Mouse (Mus musculus): ENCODE results near the gene Camk2g.

Camk2g gene

DNA sequence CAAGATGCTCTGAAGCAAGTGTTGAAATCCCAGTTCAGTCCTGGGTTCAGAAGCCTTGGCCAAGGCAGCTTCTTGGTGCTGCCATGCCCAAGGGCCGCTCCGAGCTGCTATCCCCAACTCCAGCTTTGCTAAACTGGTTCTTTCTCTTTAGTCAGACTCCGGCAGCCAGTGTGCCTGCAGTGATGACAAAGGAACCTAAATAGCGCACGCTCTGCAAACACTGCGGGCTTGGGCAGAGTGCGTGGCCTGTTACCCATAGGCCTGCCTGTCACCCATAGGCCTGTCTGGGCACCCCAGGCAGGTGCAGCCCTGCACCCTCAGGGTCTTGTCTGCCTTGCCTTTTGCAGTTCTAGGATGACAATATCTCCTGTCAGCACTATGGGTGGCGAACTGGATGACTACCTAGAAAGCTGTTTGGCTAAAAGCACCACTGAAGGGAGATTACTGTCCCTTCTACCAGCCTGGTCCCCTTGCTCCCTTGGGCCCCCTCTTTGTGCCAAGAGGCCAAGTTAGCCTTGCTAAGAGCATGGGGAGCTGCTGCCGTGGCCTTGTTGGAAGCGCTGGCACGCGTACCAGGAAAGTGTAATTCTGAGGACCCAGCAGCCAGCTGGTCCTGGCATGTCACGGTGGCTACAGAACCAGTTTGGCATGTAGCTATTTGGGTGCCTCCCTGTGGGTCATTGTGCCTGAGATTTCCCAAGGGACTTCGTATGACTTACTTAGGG, 12.4 kb upstream of the Camk2g start:
- peak; percentile 63 to 79 for DNase-seq (ENCODE audit: low spot score in 2 of 2)

DNA sequence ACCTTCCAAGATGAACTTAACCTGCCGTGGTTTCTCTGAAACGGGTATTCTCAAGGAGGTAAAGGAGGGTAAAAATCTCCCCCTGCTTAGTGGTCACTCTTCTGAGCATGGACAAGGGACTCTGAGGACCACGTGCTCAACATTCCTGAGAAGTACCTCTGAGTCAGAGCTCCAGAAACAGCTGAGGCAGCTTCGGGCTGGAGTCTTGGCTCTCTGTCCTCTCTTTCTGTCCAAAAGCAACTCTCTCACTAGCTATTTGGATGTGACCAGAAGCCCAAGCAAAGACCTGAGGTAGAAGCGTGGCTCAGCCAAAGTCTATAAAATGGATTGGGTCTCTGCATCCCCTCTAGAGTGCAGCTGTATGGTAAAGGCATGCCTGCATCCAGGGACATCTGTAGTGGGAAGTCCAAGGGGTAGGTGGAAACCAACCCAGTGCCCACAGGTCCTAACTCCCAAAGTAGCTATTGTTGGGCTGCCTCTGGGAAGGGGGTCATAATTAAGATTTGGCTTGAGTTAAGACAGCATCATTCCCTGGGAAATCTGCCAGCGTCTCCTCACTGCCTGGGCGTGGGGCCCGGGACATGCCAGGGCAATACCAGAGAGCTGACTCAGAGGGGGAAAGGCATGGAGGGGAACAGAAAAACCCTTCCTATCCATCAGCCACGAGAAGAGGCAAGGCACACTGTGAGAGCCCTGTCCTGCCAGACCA, 11.2 kb upstream of the Camk2g start:
- peak; percentile 86 to 89 for DNase-seq (ENCODE audit: low spot score in 2 of 2)

DNA sequence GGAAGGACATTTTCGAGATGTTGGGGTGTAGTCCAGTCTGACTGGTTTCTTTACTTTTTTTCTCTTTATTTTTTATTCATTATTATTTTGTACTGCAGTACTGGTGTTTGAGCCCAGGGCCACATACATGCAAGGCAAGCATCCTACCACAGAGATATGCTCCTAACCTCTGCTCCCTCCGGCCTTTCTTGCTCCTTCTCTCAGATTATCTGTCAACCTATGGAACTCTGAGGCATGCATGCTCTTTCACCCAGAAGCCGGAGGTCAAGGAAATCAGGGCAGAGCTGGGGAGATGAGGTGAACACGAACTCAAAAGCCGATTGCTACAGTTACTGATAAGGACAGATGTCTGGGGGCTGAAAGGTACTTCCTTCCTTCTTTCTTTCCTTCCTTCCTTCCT, 10.6 kb upstream of the Camk2g start:
- no peak for DNase-seq (ENCODE audit: low spot score in 2 of 2)

DNA sequence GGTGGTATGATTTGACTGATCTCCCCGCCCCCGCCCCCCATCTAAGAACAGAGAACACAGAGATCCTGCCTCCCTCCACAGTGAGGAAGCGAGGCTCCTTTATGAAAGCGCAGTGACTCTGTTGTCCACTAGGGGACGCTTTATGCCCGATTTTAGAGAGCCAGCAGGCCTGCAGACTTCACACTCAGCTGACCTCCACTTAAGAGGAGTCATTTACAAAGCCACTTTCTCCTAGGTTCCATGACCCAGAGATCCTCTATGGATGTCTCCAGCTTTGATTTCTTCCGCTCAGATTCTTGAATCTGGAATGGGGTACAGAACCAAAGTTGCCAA, 9.7 kb upstream of the Camk2g start:
- peak; percentile 76 to 81 for DNase-seq (ENCODE audit: low spot score in 2 of 2)

DNA sequence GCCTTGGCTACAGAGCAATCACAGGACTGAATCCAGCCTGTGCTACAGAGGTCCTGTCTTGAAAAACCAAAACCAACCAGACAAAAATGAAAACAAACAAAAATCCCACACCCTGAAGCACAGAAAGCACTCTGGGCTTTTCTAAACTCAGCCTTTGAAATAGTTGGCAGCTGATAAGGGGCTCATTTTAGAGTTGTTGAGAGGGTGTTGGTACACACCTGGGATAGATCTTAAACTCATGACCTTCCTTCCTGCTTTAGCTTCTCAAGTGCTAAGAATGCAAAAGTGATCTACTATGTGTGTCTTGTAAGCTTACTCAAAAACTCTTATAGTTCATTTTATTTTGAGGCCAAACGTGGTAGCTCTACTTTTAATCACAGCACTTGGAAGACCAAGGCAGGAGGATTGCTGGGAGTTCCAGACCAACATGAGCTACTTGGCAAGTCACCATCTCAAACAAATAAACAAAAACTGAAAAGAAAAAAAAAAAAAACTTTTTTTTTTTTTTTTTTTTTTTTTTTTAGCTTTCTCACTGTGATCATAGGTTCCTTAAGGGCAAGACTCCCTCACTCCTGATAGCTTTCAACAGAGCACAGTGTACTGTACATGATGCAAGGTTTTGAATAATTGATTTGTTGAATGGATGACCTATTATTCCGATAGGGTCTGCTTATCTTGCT, 9.2 kb upstream of the Camk2g start:
- DNase-seq (ENCODE audit: low spot score in 2 of 2), result no peak

DNA sequence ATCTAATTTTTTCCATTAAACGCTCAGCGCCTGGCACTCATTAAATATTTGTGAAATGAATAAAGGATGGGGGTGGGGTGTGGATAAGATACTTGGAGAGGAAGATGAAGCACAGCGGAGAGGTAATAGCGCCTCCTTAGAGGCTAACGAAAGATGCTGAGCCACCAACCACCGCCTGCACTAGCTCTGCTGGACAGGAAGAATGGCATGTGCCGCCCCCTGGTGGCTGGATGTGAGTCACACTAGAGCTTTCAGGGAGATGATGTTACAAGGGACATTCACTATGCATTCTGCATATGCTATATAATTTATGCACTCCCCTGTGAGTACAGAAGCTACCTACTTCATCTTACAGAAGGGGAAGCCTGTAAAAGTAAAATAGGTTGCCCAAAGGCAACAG, 4.9 kb upstream of the Camk2g start:
- DNase-seq (ENCODE audit: low spot score in 2 of 2), result peak; percentile 87 to 91

DNA sequence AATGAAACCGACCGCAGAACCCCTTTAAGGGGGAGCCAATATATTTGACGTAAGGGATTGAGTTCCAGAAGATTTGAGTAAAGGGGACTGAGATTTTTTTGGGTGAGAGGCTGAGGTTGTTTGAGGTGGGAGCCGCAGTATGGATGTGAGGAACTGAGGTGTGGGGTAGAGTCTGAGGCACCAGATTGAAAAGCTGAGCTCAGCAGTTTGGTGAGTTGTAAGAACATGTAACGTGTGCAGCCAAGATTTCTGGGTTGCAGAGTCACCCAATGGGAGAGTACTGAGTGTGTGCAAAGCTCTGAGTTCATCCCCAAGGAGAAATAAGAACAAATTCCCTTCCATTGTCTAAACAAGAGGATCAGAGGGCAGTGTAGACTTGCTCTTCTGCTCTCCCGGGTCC, 4.4 kb upstream of the Camk2g start:
- DNase-seq (ENCODE audit: low spot score in 2 of 2), result no peak

DNA sequence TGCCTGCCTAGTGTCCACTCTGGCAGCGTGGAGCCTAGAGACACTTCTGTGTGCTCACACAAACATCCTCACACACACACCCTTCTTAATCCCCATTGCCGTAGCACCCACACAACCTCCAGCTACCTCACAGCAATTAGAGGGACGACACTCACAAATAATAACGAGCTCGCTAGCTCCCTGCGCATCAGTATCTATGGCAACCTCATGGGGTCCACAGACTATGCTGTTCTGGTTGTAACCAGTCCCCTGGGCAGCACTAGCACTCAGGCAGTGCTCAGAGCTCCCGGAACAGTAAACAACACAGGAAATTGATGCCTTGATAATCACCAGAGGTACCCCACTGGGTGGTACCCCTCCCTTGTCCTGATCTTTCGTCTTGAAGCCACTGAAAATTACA, 2.8 kb upstream of the Camk2g start:
- DNase-seq (ENCODE audit: low spot score in 2 of 2), result no peak

DNA sequence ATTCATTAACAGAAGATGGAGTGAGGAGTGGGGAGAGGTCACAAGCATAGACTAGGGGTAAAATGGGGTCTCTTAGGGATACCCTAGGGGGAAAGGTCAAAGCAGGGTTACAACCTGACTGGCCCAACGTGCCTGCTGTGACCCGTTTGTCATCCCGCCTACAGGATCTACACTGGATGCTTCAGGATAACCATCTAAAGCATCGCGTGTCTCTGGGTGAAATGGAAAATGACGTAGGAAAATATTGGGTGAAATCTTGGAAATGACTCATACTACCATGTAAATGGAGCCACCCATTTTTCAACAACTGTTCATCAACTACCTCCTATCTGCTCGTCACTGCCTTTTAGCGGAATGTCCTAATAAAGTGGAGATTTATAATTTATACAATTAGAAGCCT, 2.3 kb upstream of the Camk2g start:
- no peak for DNase-seq (ENCODE audit: low spot score in 2 of 2)

DNA sequence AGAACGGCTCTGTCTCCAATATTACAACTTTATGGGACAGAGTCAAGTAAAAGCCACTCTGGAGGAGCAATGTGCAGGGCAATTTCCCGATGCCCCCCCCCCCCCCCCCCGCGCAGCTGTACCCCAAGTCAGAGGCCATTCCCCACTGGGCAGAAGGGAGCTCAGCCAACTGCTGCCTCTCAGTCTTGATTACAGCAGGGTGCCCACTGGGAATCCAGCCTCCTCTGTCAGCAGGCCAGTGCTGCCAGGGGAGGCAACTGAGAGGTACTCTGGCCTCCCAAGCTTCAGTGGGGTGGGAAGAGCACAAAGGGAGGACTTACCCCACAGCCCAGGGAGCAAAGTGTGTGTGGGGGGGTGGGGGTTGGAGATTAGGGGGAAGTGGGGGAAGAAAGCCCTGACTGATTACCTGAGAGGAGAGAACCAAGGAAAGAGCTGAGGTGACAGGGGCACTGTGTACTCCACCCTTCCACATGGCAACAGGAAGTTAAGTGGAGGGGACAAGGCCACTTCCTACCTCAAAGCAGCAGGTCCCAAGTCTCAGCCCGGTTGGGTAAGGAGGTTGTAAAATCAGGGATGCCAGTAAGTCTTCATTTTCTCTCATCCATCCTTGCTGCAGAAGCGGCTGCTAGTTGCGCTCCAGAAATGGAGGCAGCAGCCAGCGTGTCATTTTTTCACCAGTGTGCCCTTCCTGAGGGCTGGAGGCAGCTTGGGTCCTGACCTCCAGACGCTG, 1.7 kb upstream of the Camk2g start:
- no peak for DNase-seq (ENCODE audit: low spot score in 2 of 2)

DNA sequence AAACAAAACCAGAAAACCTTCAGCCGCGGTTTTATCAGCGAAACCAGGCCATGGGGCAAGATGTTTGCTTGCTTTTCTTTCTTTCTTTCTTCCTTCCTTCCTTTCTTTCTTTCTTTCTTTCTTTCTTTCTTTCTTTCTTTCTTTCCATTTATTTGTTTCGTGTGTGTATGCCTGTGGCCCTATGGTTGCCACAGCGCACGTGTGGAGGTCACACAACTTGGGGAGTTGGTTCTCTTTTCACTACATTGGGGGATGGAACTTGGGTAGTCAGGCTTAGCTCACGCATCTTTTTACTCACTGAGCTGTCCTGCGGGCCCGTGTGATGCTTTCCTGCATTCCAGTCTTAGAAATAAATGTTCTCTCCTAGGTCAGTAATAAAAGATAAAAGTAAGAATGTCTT, 701 bp upstream of the Camk2g start:
- DNase-seq (ENCODE audit: low spot score in 2 of 2), result no peak

DNA sequence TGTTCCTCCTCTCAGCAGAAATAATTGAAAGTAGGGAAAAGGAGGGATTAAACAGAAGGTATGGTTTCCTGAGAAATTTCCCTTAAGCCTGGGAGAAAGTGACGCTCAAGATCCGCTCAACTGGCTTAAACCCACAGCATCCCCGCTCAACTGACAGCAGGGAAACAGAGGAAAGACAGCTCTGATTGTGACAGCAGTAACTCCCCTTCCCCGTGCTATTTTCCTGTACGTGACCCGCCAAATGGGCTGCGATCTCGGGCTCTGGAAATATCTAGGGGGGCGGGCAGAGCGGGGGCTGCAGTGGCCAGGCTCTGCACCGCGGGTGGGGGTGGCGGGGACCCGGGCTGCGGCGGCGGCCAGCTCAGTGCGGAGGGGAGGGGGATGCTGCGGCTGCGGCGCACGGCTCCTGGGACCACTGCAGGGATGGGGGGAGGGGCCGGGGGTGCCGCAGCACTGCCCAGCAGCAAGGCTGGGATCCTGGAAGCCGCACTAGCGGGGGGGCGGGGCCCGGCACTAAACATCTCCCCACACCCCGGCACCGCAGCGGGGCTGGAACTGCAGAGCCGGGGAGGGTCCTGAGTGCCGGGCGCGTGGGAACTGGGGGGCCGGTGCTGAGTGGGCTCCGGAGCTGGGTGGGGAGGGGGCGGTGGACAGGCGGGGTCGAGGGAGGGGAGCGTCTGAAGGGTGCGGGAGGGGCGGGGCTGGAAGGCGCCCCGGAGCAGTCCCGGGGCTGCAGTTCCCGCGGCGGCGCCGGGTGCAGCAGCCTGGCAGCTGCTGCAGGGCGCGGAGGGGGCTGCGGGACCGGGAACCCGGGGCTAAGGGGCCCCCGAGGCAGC, 748 bp downstream of the Camk2g start:
- no peak for DNase-seq (ENCODE audit: low spot score in 2 of 2)

DNA sequence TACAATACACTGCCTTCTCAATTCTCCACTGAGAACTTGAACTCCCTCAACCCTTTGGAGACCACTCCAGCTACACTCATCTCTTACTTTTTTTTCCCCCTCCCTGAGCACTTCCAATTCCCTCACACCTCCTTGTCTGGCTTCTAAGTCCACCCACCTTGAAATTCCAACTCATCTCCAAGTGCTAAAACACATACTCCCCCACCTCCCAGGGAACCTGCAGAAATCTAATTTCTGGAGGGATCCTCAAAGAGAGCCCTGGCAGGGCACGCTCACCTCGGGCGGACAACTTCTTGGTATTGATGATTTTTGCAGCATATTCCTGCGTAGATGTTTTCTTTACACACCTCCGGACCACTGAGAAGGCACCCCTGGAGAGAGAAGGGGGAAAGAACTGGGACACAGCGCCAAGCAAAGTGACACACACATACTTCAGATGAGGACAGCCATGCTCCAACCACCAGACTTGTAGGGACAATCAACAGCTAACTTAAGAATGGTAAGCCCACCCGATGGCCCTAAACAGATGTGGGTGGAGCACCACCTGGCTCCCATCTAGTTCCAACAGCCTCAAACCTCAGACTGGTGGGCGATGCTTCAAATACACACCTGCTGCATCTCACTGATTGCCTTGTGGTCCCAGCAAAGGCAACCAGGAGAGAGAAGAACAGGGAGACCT, 1.5 kb downstream of the Camk2g start:
- no peak for DNase-seq (ENCODE audit: low spot score in 2 of 2)

DNA sequence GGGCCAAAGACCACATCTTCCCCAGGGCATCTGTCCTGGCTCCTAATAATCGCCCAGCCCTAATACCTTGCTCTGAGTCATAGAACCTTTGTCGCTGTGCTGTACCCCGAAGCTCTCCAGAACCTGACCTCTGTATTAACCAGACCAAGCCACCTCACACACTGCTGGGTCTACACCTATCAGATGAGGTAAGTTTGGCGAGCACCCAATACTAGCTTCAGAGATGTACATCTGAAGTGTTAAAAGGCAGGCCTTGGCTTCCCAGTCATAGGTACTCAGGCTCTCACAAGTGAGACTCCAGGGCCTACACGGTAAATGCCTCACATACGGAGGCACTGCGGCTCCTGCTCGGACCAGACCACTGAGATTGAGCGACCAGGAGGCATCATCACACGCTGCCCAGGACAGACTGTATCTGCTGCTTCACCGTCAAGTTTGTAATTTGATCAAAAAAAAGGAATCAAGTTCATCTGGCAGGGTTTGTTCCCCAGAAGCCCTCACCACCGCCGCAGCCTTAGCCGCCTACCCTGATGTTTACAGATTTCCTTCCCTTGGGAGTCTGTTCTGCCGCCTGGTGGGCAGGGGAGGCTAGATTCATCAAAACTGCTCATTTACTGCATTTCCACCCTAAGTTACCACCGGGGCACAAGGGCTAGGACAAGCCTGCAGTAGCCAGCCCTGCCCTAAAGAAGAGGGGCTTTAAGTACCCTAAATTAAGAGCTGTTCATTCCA, 2.2 kb downstream of the Camk2g start:
- no peak for DNase-seq (ENCODE audit: low spot score in 2 of 2)

DNA sequence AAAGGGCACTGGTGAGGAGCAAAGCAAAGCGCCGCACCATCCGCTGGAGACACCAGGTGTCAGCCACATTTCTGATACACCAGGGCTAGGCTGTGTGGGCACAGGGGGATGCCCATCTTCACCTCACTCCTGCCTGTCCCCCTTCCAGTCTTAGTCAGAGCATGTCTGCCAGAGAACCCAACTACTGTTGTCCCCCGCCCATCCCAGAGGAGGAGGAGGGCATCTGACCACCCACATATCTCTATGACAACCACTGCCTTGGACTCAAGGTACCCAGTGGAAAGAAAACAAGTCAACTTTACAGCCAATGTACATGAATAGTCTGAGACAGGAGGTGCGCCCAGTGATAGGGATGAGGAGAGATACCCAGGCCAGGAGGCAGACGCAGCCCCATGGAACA, 2.9 kb downstream of the Camk2g start:
- no peak for DNase-seq (ENCODE audit: low spot score in 2 of 2)

DNA sequence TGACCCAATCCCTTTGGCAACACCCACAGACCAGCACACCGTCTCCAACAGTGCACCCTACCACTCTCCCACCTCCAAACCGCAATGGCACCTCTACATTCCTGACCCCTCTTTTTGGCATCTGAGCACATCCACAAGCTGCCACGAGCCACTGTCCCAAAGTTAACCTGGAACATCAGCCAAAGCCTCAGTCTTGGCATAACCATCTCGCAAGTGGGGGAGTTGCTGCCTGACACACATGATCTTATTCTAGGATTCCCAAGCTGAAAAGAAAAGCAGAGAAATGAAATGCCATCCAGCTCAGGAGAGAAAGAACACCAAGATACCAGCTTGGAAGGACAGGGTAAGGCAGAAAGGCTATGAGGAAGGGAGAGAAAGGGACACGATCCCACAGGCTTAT, 3.4 kb downstream of the Camk2g start:
- DNase-seq (ENCODE audit: low spot score in 2 of 2), result no peak

DNA sequence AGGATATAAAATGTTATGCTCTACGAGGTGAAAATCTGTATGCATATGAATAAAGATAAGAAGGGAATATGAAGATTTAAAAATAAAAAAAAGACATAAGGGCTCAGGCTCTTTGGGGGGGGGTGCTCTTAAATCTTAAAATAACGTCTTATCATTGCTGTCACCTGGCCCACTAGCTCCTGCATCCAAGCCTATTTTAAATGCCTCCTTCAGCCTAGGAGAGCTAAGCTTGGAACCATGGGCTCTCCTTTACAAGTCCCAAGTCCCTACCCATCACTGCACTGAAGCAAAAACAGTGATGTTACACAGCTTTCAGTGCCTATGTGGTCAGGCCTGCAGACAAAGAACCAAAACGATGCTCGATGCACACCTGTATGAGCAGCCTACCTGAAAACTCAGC, 4.3 kb downstream of the Camk2g start:
- no peak for DNase-seq (ENCODE audit: low spot score in 2 of 2)

DNA sequence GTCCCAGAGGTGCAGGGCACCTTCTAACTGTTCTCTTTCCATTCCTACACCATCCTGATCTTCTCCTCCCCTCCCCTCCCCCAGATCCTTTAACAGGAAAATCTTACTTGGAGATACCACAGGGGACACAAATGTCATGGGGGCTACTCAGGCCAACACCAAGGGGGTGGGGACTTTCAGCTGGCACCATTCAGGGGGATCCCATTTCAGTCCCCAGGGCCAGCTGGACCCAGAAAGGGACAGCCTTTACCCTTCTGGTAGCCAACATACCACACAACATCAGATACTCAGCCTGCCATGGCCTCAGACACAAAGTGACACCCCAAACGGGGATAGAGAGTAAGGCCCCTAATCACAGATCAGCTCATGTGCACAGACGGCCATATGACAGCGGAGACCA, 5.7 kb downstream of the Camk2g start:
- no peak for DNase-seq (ENCODE audit: low spot score in 2 of 2)

DNA sequence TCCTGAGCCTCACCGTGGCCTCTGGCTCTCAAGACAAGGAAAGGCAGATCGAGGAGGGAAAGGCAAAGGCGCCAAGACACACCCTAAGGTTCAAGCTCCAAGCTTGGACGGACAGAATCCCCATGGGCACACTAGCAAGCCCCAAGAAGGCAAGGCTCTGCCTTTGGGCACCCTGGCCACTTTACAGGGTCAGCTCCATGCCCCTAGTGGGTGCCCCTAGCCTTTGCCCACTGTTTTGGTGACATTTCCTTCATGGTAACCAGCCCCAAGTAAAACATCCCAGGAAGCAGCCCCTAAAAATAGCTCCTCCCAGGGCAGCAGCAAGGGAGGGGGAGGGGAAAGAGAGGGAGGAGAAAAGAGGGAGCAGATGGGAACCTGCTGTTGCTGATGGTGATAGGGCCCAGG, 7.3 kb downstream of the Camk2g start:
- no peak for DNase-seq (ENCODE audit: low spot score in 2 of 2)

DNA sequence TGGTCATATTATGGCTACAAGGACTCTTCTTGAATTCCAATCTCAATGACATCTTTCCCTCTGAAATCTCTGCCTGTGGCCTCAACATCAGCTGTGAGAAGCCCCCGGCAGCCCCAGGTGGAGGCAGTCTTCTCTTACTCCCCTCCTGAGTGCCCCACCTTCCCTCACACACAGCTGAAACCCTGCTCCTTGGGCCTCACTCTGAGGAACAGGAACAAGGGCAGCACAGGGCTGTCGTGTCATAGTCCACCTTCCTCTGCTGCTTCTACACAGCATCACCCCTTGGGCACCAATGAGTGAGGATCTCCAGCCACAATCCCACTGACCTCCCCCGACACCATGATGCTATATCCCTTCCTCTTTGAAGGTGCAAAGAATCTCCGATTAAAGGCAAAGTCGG, 7.9 kb downstream of the Camk2g start:
- no peak for DNase-seq (ENCODE audit: low spot score in 2 of 2)

All from urinary bladder, postnatal 36 days (tissue).